Mouse (Mus musculus) E14TG2a.4 (cell line): ENCODE results near the gene Hinfp.

Experiments
- H3K27me3 ChIP-seq: 2 replicates; pipeline ENCODE4 v1.6.1; 2014; ENCODE audit warnings: low read length, control low read depth; ENCODE audit not compliant: insufficient read depth
- H3K36me3 ChIP-seq: 2 replicates; pipeline ENCODE4 v1.6.1; 2014; ENCODE audit warnings: low read length, control low read depth; ENCODE audit not compliant: insufficient read depth
- H3K4me1 ChIP-seq: replicated peaks from 2 replicates; pipeline ENCODE4 v1.6.1; 2014; ENCODE audit warnings: low read depth, low read length, control low read depth
- H3K4me3 ChIP-seq: replicated peaks from 2 replicates; pipeline ENCODE4 v1.5.1; 2014; ENCODE audit warnings: mild to moderate bottlenecking, low read length
- H3K9me3 ChIP-seq: 2 replicates; pipeline ENCODE4 v1.6.1; 2014; ENCODE audit warnings: low read length, control low read depth
- CTCF ChIP-seq: conservative IDR thresholded peaks from 2 replicates; pipeline ENCODE4 v1.5.1; 2014; ENCODE audit warnings: low read length
- NANOG ChIP-seq: IDR thresholded peaks from 2 replicates; pipeline ENCODE4 v1.6.1; 2014; ENCODE audit warnings: borderline replicate concordance, low read length, mixed read lengths
- POU5F1 ChIP-seq: IDR thresholded peaks from 2 replicates; pipeline ENCODE4 v1.6.1; 2014; ENCODE audit warnings: low read length, borderline replicate concordance

The Hinfp gene

DNA sequence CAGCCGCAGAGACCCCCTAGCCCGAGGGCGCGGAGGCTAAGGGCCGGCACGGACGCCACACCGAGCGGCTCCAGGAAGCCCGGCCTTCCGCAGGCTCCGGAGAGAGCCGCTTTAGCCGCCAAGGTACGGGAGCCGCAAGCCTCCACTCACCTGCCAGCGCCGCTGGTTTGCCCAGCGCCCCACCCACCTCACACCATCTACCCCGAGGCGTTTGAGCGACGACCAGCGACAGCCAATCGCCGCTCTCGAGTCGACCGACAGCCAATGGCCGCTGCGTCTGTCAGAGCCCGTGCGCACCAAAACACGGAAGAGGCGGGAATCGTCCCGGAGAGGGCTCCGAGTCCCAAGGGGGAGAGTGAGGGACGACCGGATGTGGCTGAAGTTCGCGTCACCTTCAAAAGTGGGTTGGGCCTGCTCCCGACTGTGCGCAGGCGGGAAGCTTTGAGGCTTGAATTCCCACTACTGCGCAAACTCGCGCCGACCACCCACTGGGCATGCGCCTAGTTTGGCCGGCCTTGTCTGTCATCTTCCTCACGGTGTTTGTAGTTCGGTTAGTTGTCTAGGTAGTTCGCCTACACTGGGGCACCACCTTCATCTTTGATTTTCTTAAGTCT is at the start of gene Hinfp:
Hinfp (minus strand) TSS at position 206 of the 614 bp plus-strand sequence.
- H3K9me3 ChIP-seq, result no peaks in the 10 kb centered on the region
- H3K4me3 ChIP-seq, result peak within 1 kb of the TSS; percentile 99
- peaks cover 8% of the 10 kb centered on the region for H3K27me3 ChIP-seq
- H3K4me1 ChIP-seq, result peaks cover 56% of the 10 kb centered on the region
- TF ChIP-seq POU5F1, result no peak
- TF ChIP-seq CTCF, result no peak
- no peak for TF ChIP-seq NANOG
- peaks cover 32% of the 10 kb centered on the region for H3K36me3 ChIP-seq

DNA sequence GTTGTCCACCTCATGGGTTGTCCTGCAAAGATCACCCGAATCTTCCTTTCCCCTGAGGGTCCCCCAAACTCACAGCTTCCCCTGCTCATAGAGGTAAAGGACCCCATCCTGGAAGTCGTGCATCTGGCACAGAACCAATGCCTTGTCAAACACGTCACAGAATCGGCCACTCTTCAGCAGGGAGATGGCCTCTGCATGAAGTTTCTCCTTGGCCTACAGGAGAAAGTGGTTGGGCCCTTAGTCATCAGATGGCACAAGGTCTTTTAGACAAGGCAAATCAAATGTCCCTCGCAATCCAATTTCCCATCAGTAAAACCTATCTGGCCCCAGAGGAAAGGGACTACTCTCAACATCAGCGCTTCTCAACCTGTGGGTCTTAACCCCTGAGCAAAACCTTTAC is 47.7 kb upstream of the Hinfp start:
- no peak for TF ChIP-seq NANOG
- Histone ChIP-seq H3K36me3 (peaks cover 94% of the 10 kb centered on the region), H3K4me1 (peaks cover 36% of the 10 kb centered on the region), H3K4me3 (peak overlapping the region; percentile 24; the same call in 1 of the 2 replicates), H3K27me3 (no peaks in the 10 kb centered on the region), H3K9me3 (no peaks in the 10 kb centered on the region)

DNA sequence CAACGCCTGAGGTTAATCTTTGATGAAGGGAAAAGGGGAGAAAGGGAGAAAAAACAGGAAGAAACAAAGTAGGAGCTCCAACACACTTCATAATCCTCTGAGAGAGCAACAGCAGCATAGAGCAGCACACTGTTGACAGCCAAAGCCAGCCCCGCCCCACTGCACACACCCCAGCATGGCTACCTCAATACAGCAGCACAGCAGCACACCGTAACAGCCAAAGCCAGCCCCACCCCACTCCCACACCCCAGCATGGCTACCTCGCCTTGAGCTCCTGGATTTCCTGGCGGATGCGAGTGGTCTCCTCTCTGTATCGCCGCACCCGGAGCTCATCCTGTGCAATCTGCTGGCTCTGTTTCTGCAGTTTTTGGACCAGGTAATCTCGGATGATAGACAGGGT is 46.9 kb upstream of the Hinfp start:
- Histone ChIP-seq H3K36me3 (peaks cover 94% of the 10 kb centered on the region), H3K27me3 (no peaks in the 10 kb centered on the region), H3K4me1 (peaks cover 44% of the 10 kb centered on the region), H3K4me3 (peak overlapping the region; percentile 24; the same call in 1 of the 2 replicates), H3K9me3 (no peaks in the 10 kb centered on the region)
- TF ChIP-seq POU5F1 (no peak), NANOG (no peak)

DNA sequence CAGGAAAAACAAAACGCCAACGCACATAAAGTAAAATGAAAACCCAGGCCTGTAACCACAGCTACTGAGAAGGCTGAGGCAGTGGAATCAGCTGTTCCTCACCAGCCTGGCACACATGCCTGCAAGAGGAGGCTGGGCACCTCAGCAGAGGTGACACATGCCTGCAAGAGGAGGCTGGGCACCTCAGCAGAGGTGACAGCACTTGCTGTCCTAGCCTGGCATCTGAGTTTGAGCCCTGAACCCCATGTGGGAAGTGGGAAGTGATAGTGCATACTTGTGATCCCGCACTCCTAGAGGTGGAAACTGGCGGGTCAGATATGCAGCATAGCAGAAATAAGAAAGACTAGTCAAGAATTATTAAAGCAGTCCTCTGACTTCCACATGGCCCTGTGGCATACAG is 45.9 kb upstream of the Hinfp start:
- TF ChIP-seq CTCF, result no peak
- TF ChIP-seq NANOG, result no peak
- H3K4me3 ChIP-seq, result no peak overlapping the region
- no peaks in the 10 kb centered on the region for H3K27me3 ChIP-seq
- H3K9me3 ChIP-seq, result no peaks in the 10 kb centered on the region
- peaks cover 52% of the 10 kb centered on the region for H3K4me1 ChIP-seq
- H3K36me3 ChIP-seq, result peaks cover 87% of the 10 kb centered on the region

DNA sequence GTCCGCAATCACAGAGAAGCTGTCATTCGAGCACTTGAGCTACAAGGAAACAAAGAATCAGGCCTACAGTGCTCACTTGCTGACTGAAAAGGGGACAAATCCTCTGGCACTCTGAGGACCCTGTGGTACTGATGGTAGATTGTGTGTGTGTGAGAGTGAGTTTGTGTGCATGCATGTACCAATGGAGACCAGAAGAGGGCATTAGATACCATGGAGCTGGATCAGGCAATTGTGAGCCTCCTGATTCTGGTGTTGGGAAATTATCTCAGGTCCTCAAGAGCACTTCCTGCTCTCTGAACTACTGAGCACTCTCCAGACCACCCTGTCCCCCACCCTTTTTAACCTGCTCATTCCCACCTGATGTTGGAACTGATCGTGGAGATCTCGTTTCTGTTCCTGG is 43.1 kb upstream of the Hinfp start:
- Histone ChIP-seq H3K27me3 (no peaks in the 10 kb centered on the region), H3K4me1 (peaks cover 69% of the 10 kb centered on the region), H3K9me3 (no peaks in the 10 kb centered on the region), H3K36me3 (peaks cover 58% of the 10 kb centered on the region), H3K4me3 (0 out of 2 replicates have a peak overlapping the region, but pooled peaks have one; percentile 7)
- TF ChIP-seq POU5F1, result no peak
- peak; percentile 28; the same call in 1 of the 2 replicates for TF ChIP-seq CTCF
- TF ChIP-seq NANOG, result no peak

DNA sequence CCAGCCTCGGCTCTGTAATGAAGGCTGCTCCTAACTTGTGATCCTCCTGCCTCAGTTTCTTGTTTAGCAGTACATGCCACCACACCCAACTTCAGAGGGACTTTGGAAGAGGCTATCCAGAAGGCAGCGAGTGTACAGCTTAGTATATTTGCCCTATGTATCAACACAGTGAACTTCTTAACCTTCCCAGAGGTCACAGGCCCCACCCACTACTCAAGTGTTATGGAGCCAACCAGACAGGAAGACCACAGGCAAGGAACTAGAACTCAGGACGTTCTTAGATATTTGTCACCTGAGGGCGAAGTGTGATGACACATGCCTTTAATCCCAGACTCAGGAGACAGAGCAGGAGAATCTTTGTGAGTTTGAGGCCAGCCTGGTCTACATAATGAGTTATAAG is 42.1 kb upstream of the Hinfp start:
- no peaks in the 10 kb centered on the region for H3K9me3 ChIP-seq
- no peaks in the 10 kb centered on the region for H3K27me3 ChIP-seq
- H3K4me1 ChIP-seq, result peaks cover 69% of the 10 kb centered on the region
- TF ChIP-seq NANOG (no peak), POU5F1 (no peak), CTCF (no peak)
- H3K36me3 ChIP-seq, result peaks cover 54% of the 10 kb centered on the region
- 0 out of 2 replicates have a peak overlapping the region, but pooled peaks have one; percentile 10 for H3K4me3 ChIP-seq

DNA sequence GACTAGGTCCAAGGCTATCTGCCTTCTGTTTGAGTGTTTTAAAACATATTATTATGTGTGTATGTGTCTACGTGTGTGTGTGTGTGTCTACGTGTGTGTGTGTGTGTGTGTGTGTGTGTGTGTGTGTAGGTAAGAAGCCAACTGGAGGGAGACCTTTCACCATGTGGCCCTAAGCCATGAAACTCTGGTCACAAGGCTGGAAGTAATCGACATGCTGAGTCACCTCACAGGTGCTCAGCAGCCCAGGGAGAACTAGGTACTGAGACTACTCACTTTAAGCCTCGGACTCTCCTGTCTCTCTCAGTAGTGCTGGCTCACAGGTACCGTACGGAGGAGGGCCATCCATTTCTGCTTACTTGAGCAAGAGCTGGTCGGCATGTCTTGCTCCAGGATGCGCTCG is 41.7 kb upstream of the Hinfp start:
- Histone ChIP-seq H3K4me3 (0 out of 2 replicates have a peak overlapping the region, but pooled peaks have one; percentile 10), H3K9me3 (no peaks in the 10 kb centered on the region), H3K4me1 (peaks cover 69% of the 10 kb centered on the region), H3K27me3 (no peaks in the 10 kb centered on the region), H3K36me3 (peaks cover 54% of the 10 kb centered on the region)
- TF ChIP-seq POU5F1 (no peak), CTCF (no peak), NANOG (no peak)

DNA sequence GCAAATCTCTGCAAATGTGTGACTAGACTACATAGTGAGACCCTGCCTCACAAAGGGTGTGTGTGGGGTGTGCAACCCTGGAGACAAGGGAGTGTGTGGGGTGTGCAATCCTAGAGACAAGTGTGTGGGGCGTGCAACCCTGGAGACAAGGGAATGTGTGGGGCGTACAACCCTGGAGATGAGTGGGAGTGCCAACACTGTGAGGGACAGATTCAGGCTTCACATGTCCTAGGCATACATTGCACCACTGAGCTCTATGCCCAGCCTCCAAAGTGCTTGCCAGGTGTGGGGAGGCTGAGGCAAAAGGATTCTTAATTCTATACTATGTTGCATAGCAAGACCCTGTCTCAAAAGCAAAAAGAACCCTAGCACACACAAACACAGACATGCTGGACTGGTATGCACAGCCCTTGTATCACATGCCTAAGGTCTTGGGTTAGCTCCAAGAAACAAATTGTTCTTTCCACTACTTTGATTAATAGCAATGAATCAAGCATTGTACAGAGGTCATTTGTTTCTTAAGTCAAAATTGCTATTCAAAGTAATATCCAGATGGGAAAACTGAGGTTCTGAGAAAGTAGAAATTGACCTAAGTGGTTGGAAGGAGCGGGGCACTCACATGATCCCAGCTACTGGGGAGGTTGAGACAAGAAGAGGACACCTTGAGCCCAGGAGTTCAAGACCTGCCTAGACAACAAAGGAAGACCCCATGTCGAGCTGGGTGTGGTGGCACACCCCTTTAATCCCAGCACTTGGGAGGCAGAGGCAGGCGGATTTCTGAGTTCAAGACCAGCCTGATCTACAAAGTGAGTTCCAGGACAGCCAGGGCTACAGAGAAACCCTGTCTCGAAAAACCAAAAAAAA is 40.3 kb upstream of the Hinfp start:
- no peaks in the 10 kb centered on the region for H3K9me3 ChIP-seq
- H3K4me3 ChIP-seq, result 0 out of 2 replicates have a peak overlapping the region, but pooled peaks have one; percentile 0
- no peaks in the 10 kb centered on the region for H3K27me3 ChIP-seq
- H3K4me1 ChIP-seq, result peaks cover 82% of the 10 kb centered on the region
- no peak for TF ChIP-seq POU5F1
- TF ChIP-seq CTCF, result no peak
- TF ChIP-seq NANOG, result no peak
- H3K36me3 ChIP-seq, result peaks cover 54% of the 10 kb centered on the region
